8 mouse cellular contexts compared by ENCODE assay signal in genomic region chr3:96576690-96577541, GRCm38 (mm10). TPM values are rescaled to one million over a fixed set of nuclear protein-coding genes. Genes with fewer than 3 reads are reported as not detected.
DNase-seq lines count a peak whose midpoint lies in the region; ATAC-seq and TF ChIP-seq lines count a peak whose summit lies in the region.

TSS of gene Gm16253 (plus strand) at chr3:96576984.

- H3K9me3 ChIP-seq in forebrain, postnatal 0 days (ENCODE audit: low read length), result no peaks in the 10 kb centered on the region
- no peaks in the 10 kb centered on the region for H3K9me3 ChIP-seq in lung, embryonic 16.5 days (ENCODE audit: control insufficient read depth, low read length)

- no peaks in the 10 kb centered on the region for H3K27me3 ChIP-seq in cerebellum, adult 2 months (ENCODE audit: control insufficient read depth, insufficient read depth, low read length)
- H3K27me3 ChIP-seq in forebrain, postnatal 0 days (ENCODE audit: insufficient read depth, low read length), result no peaks in the 10 kb centered on the region
- H3K27me3 ChIP-seq in lung, embryonic 16.5 days (ENCODE audit: control insufficient read depth, insufficient read depth, low read depth, low read length), result no peaks in the 10 kb centered on the region

- peak within 1 kb of the TSS; percentile 60 for H3K27ac ChIP-seq in cerebellum, adult 2 months (ENCODE audit: insufficient read depth, low read length)
- peak within 1 kb of the TSS; percentile 62 for H3K27ac ChIP-seq in forebrain, postnatal 0 days (ENCODE audit: low read depth, low read length)
- H3K27ac ChIP-seq in lung, embryonic 16.5 days (ENCODE audit: low read length), result peak within 1 kb of the TSS; percentile 97

- H3K4me2 ChIP-seq in forebrain, postnatal 0 days (ENCODE audit: low read depth), result peak within 1 kb of the TSS; percentile 26; the same call in 1 of the 2 replicates
- H3K4me2 ChIP-seq in lung, embryonic 16.5 days (ENCODE audit: low read depth, low read length), result peak within 1 kb of the TSS; percentile 53

- TF ChIP-seq CTCF in cerebellum, adult 2 months (IDR thresholded peaks at IDR 0.05; ENCODE audit: borderline replicate concordance, insufficient read depth, low read depth, low read length), result no peak
- 0 out of 2 replicates have a peak, but pooled peaks have one; percentile 9 for TF ChIP-seq CTCF in forebrain, postnatal 0 days (IDR thresholded peaks at IDR 0.05; ENCODE audit: low read depth)

- ATAC-seq in forebrain, postnatal 0 days, result peak; percentile 87
- peak; percentile 93 for ATAC-seq in lung, embryonic 16.5 days (ENCODE audit: low read depth)

- H3K4me3 ChIP-seq in cerebellum, adult 2 months (replicated peaks; ENCODE audit: insufficient read depth, low read depth, low read length), result peak within 1 kb of the TSS; percentile 39
- no peak within 1 kb of the TSS; the same call in 1 of the 2 replicates for H3K4me3 ChIP-seq in forebrain, postnatal 0 days (ENCODE audit: low read depth, low read length)
- peak within 1 kb of the TSS; percentile 20; the same call in 1 of the 2 replicates for H3K4me3 ChIP-seq in lung, embryonic 16.5 days (ENCODE audit: low read length)

- no peak within 1 kb of the TSS for H3K9ac ChIP-seq in forebrain, postnatal 0 days
- peak within 1 kb of the TSS; percentile 55 for H3K9ac ChIP-seq in lung, embryonic 16.5 days (ENCODE audit: low read length)

- peak; percentile 100 for DNase-seq in MEL-GATA-1-ER (ENCODE audit: extremely low read depth, low read depth)
- DNase-seq in cerebellum, adult 2 months, result peak; percentile 71 to 81
- peak; percentile 82 for DNase-seq in forebrain, postnatal 0 days
- DNase-seq in heart, postnatal 4 days, result peak; percentile 95
- peak; percentile 96 for DNase-seq in layer of hippocampus, adult 9-11 months
- DNase-seq in ovary, adult 18-20 months (ENCODE audit: low spot score), result peak; percentile 90
- DNase-seq in thymus, postnatal 10 days (ENCODE audit: low spot score in 2 of 2), result peak; percentile 72 to 76

- WGBS in cerebellum, adult 2 months, result 25% methylated on average over 17 of the region's 17 CpGs
- WGBS in forebrain, postnatal 0 days, result 33% methylated on average over 17 of the region's 17 CpGs
- 15% methylated on average over 17 of the region's 17 CpGs for WGBS in lung, embryonic 16.5 days

- H3K36me3 ChIP-seq in forebrain, postnatal 0 days (ENCODE audit: insufficient read depth), result no peaks in the 10 kb centered on the region
- H3K36me3 ChIP-seq in lung, embryonic 16.5 days (ENCODE audit: control insufficient read depth, insufficient read depth, low read length), result no peaks in the 10 kb centered on the region

- peaks cover 9% of the 10 kb centered on the region for H3K4me1 ChIP-seq in cerebellum, adult 2 months (ENCODE audit: control insufficient read depth, insufficient read depth, low read length)
- 0 out of 2 replicates have a peak, but pooled peaks cover 7% of the 10 kb centered on the region for H3K4me1 ChIP-seq in forebrain, postnatal 0 days (ENCODE audit: insufficient read depth)
- H3K4me1 ChIP-seq in lung, embryonic 16.5 days (replicated peaks; ENCODE audit: control insufficient read depth, insufficient read depth, low read length), result peaks cover 23% of the 10 kb centered on the region

- peak; percentile 46; the same call in 1 of the 2 replicates for TF ChIP-seq POLR2A in cerebellum, adult 2 months (IDR thresholded peaks at IDR 0.05; ENCODE audit: borderline replicate concordance, insufficient read depth, low read length)

RNA-seq across cellular contexts. Expression of gene Gm16253, which starts in this region (rescaled TPM):
- polyA plus RNA-seq in cerebellum, adult 2 months (2012; rRNA removed), result not detected in 2 replicates
- total RNA-seq in forebrain, postnatal 0 days (2014; rRNA removed), result not detected in 2 replicates
- not detected in 2 replicates for polyA plus RNA-seq in forebrain, postnatal 0 days (2015; fragmentation: Nextera tagmentation; extraction: Ambion mirVana)
- 1 to 10 TPM; 2.5 to 2.9 TPM for total RNA-seq in heart, postnatal 4 days (2021)
- polyA plus RNA-seq in lung, embryonic 16.5 days (2015; fragmentation: Nextera tagmentation; extraction: Ambion mirVana), result 1.4 TPM in 2 replicates

Comparison
In these comparisons a context has a peak if more than half of its experiments do, and no peak if none do; other contexts are left out.
1. Peak in DNase-seq, H3K4me3 ChIP-seq and H3K27ac ChIP-seq in cerebellum, adult 2 months; RNA of the gene not detected or under 1 TPM.
2. Peak in DNase-seq, ATAC-seq, H3K27ac ChIP-seq and H3K4me2 ChIP-seq in forebrain, postnatal 0 days; RNA of the gene not detected or under 1 TPM.